Mouse (Mus musculus) liver, postnatal 0 days (tissue): ENCODE results near the gene Acsl1.

ENCODE experiments used
- CTCF ChIP-seq: sonication (generic); IDR thresholded peaks from 2 replicates; pipeline ENCODE4 v1.5.1; 2016; ENCODE audit warnings: antibody characterized with exemption, low read depth
- EP300 ChIP-seq: IDR thresholded peaks from 2 replicates; pipeline ENCODE4 v1.6.1; 2016; ENCODE audit warnings: antibody characterized with exemption, low read depth, mild to moderate bottlenecking

GRCm38 (mm10) chr8:46458215-46458811 is 12.5 kb upstream of the Acsl1 start:
- no peak for TF ChIP-seq EP300
- TF ChIP-seq CTCF, result no peak
